In the genomic region with DNA sequence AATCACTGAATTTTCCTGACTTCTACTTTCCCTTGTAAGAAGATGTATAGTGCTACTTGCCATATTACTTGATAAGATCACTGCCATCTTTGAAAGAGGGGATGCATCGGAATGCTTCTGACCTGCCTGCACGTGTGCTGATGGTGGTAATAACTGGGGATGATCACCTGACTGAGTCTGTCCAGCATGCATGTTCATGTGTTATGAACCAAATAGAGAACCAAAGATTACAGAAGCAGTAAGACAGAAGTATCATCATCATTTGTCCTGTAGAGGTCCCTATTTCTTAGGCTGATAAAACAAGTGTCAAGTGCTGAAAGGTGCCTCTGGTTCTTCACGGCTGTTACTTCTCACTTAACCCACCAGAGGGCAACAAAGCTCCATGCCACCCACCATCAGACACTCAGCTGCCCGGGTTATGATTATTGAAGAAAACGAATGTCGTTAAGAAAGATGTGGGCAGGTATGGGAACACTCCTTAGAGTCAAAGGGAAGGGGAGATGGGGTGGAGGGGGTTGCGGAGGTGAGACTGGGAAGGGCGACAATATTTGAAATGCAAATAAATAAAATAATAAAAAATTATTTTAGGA, we compare ENCODE assay signal across 9 mouse cellular contexts. TPM values are rescaled to one million over a fixed set of nuclear protein-coding genes. Genes with fewer than 3 reads are reported as not detected.
DNase-seq lines count a peak whose midpoint lies in the region; ATAC-seq and TF ChIP-seq lines count a peak whose summit lies in the region.
"Had no signal": no experiment of that assay in that cellular context is flagged by ENCODE, and none has a peak within 500 bp of the region (broad histone marks: within the 10 kb centered on the region; RNA-seq: fewer than 3 reads in every experiment).

No protein-coding gene starts in this region.

- no peaks in the 10 kb centered on the region for H3K27me3 ChIP-seq in forebrain, embryonic 11.5 days (ENCODE audit: control insufficient read depth, insufficient read depth, low read length)
- H3K27me3 ChIP-seq in limb, embryonic 10.5 days (ENCODE audit: low read depth, poor library complexity, severe bottlenecking) = no peaks in the 10 kb centered on the region
- H3K27me3 ChIP-seq: stomach, embryonic 15.5 days had no signal

- H3K4me2 ChIP-seq in forebrain, embryonic 11.5 days (ENCODE audit: low read depth, low read length, severe bottlenecking) = no peak overlapping the region
- H3K4me2 ChIP-seq: stomach, embryonic 15.5 days had no signal

- TF ChIP-seq CTCF in brain, embryonic 14.5 days (IDR thresholded peaks at IDR 0.05; ENCODE audit: borderline replicate concordance, extremely low read depth, insufficient read depth, insufficient read length) = peak; percentile 94

- no peaks in the 10 kb centered on the region for H3K9me3 ChIP-seq in forebrain, embryonic 11.5 days (ENCODE audit: control insufficient read depth, low read length)
- no peaks in the 10 kb centered on the region for H3K9me3 ChIP-seq in limb, embryonic 10.5 days (replicated peaks)
- H3K9me3 ChIP-seq: stomach, embryonic 15.5 days had no signal

- DNase-seq in spleen, postnatal 36 days (ENCODE audit: low spot score in 2 of 2) = peak; percentile 19 to 24
- DNase-seq in spleen, adult 12 weeks (ENCODE audit: low spot score) = no peak
- DNase-seq in brain, embryonic 14.5 days (ENCODE audit: low read depth) = peak; percentile 80
- DNase-seq in forebrain, embryonic 11.5 days (ENCODE audit: low spot score) = peak; percentile 66
- DNase-seq in limb, embryonic 10.5 days (ENCODE audit: low spot score) = peak; percentile 68
- peak; percentile 47 for DNase-seq in neural tube, embryonic 10.5 days (ENCODE audit: extremely low spot score, low spot score)
- peak; percentile 30 to 42 for DNase-seq in urinary bladder, postnatal 36 days (ENCODE audit: low spot score in 2 of 2)

- ATAC-seq in forebrain, embryonic 11.5 days (replicated peaks; ENCODE audit: low FRiP score) = no peak
- peak; percentile 73 for ATAC-seq in inflammation-experienced regulatory T-cells, adult 6 months

- 40% methylated on average over 8 of the region's 8 CpGs for WGBS in forebrain, embryonic 11.5 days
- WGBS in limb, embryonic 10.5 days = 41% methylated on average over 8 of the region's 8 CpGs

- no peak overlapping the region for H3K4me3 ChIP-seq in forebrain, embryonic 11.5 days (ENCODE audit: low read depth, low read length)
- H3K4me3 ChIP-seq in limb, embryonic 10.5 days = no peak overlapping the region
- H3K4me3 ChIP-seq: stomach, embryonic 15.5 days had no signal

- no peak overlapping the region for H3K9ac ChIP-seq in forebrain, embryonic 11.5 days (ENCODE audit: low read length)
- H3K9ac ChIP-seq: stomach, embryonic 15.5 days had no signal

- TF ChIP-seq POLR2A in brain, embryonic 14.5 days (IDR thresholded peaks at IDR 0.05; ENCODE audit: borderline replicate concordance, extremely low read depth, insufficient read depth, insufficient read length, poor library complexity, severe bottlenecking) = no peak

- H3K27ac ChIP-seq in forebrain, embryonic 11.5 days (ENCODE audit: low read depth, low read length) = no peak overlapping the region
- no peak overlapping the region for H3K27ac ChIP-seq in limb, embryonic 10.5 days
- H3K27ac ChIP-seq: stomach, embryonic 15.5 days had no signal

- H3K4me1 ChIP-seq in forebrain, embryonic 11.5 days (replicated peaks; ENCODE audit: control insufficient read depth, insufficient read depth, low read length) = no peaks in the 10 kb centered on the region
- H3K4me1 ChIP-seq in limb, embryonic 10.5 days = peaks cover 12% of the 10 kb centered on the region

- no peaks in the 10 kb centered on the region for H3K36me3 ChIP-seq in forebrain, embryonic 11.5 days (ENCODE audit: control insufficient read depth, insufficient read depth, low read length)
- no peaks in the 10 kb centered on the region for H3K36me3 ChIP-seq in limb, embryonic 10.5 days
- H3K36me3 ChIP-seq: stomach, embryonic 15.5 days had no signal

RNA-seq across cellular contexts. Expression of a gene that starts 12.7 kb away (rescaled TPM):
- polyA plus RNA-seq in brain, embryonic 14.5 days (2012; rRNA removed) = 21.5 and 22.3 TPM in 2 replicates
- 29.0 and 32.2 TPM in 2 replicates for polyA plus RNA-seq in forebrain, embryonic 11.5 days (2014; fragmentation: Nextera tagmentation; extraction: Ambion mirVana)
- 10 to 100 TPM; 16.8 to 22.4 (median 17.9) TPM for polyA plus RNA-seq in inflammation-experienced regulatory T-cells, adult 6 months (2017; shearing (Covaris generic))
- polyA plus RNA-seq in limb, embryonic 10.5 days (2016; fragmentation: Nextera tagmentation; extraction: Ambion mirVana) = 18.5 and 25.0 TPM in 2 replicates
